Mouse (Mus musculus): ENCODE data around the gene Olfr69. TPM values are rescaled to one million over a fixed set of nuclear protein-coding genes. Genes with fewer than 3 reads are reported as not detected.
"Not testable (repeated sequence)": the region's sequence is repeated elsewhere in the genome, so short reads cannot be mapped to it uniquely, and the experiment has no call there.

Olfr69 gene
- polyA plus RNA-seq, 1 experiment from 2014 or later: not detected

DNA sequence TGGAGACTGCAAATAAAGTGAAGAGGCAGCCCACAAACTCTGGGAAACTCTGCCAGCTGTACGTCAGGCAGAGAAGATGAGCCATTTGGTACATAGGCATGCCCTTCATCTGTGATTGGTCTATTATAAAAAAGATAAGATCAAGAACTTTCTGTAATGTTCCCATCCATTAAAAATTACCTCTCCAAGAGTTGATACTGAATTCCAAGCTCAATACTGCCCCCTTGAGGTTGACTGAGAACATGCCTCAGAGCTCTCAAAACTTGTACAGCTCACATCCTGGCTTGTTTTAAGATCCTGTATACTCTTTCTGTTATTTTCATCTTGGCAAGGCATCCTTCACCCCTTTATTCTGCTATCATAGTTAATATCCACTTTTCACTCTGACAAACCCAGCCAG is 35.5 kb upstream of the Olfr69 start:
- ChIA-PET CTCF (no interaction called here), POLR2A (no interaction called here)
- TF ChIP-seq CTCF (IDR thresholded peaks at IDR 0.05): peak; percentile 39
- in situ Hi-C loops (cut with MboI; ENCODE audit: low pct_unique_long_range_greater_than_20kb): no loop called here
- no peaks in the 10 kb centered on the region for H3K27me3 ChIP-seq
- no peak for ATAC-seq
- no peak for DNase-seq (ENCODE audit: low read depth, low spot score)

DNA sequence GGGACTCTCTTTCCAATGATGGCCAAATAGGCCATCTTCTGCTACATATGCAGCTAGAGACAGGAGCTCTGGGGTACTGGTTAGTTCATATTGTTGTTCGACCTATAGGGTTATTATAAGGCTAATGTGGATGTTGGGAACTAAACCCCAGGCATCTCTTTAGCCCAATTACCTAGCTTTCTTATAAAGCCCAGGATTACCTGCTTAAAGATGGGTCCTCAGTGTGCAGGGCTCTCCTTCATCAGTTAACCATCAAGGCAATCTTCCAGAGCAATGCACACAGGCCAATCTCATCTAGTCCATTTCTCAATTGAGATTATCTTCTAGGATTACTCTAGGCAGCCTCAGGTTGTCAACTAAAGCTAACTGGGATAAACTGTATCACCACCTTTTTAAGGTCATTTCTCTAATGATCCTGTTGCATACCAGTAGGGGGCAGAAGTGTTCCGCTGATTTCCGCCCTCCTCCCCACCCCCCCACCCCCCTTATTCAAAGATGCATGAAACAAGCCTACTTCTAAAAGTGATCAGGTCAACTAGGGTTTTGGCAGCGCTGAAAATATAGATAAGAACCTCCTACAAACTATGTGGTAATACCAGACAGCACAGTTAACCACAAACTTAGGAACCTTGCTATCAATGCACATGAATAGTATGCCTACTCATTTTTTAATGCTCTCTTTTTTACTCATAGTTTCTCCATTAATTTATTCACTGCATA is 21.4 kb upstream of the Olfr69 start:
- ChIA-PET POLR2A (no interaction called here), CTCF (no interaction called here)
- TF ChIP-seq CTCF (IDR thresholded peaks at IDR 0.05): no peak
- H3K27me3 ChIP-seq: no peaks in the 10 kb centered on the region
- ATAC-seq (no peak), DNase-seq (ENCODE audit: low read depth, low spot score) (no peak)
- in situ Hi-C loops (cut with MboI; ENCODE audit: low pct_unique_long_range_greater_than_20kb): no loop called here

DNA sequence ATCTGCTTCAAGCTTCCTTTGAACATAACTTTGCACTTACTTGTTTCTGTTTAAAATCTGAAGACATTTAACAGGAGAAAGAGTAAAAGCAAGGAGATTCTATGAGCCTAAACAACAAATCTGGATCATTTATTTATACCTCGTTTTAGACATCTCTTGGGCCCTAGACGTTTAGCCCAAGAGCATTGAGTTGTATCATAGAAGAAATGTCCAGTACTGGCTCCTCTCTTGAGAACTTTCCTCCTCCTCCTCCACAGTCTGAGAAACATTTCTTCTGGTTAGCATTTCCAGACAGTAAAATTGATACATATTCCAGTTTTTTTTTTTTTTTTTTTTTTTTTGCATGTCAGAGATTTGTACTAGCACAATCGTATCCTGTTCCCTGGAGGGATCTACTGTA is 20.3 kb upstream of the Olfr69 start, which contains the start of gene Olfr67:
Olfr67 (minus strand) TSS at position 101 of the 400 bp plus-strand sequence.
- in situ Hi-C loops (cut with MboI; ENCODE audit: low pct_unique_long_range_greater_than_20kb): no loop called here
- no peak for DNase-seq (ENCODE audit: low read depth, low spot score)
- ATAC-seq: no peak
- ChIA-PET CTCF (no interaction called here), POLR2A (no interaction called here)
- no peaks in the 10 kb centered on the region for H3K27me3 ChIP-seq
- no peak for TF ChIP-seq CTCF (IDR thresholded peaks at IDR 0.05)

DNA sequence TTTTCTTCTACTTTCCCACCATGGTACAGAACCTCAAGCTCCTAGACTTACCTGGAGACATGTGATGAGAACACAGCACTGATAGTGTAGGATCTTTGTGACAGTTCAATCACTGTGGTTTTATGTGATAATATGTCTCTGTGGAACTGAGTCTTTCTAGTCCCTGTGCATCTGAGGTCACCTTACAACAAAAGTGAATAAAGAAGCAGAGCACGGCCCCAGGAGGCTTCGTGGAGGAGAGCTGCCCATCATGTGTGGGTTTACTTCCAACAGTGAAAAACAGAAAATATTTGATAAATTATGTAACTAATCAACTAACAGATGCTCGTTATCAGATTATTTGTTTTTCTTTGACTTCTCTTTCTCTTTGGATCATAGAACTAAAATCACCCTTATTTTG is 8.2 kb upstream of the Olfr69 start, which contains the start of gene Olfr68:
Olfr68 (minus strand) TSS at position 101 of the 400 bp plus-strand sequence.
- no peak for ATAC-seq
- in situ Hi-C loops (cut with MboI; ENCODE audit: low pct_unique_long_range_greater_than_20kb): no loop called here

DNA sequence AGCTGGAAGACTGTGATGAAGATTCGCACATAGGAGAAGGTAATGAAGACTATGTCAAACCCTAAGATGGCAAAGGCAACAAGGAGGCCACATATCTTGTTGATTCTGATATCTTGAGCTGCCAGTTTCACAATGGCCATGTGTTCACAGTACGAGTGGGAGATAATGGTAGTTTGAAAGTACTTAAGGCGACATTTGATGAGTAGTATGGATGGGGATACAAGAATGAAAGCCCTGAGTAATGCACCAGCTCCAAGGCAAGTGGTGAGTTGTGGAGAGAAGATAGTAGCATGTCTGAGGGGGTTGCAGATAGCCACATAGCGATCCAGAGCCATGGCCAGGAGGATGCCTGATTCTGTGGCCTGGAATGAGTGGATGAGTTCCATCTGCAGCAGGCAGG is 6.3 kb upstream of the Olfr69 start:
- DNase-seq (ENCODE audit: low read depth, low spot score); in situ Hi-C loops (cut with MboI; ENCODE audit: low pct_unique_long_range_greater_than_20kb); POLR2A ChIA-PET; ATAC-seq; H3K27me3 ChIP-seq; CTCF ChIA-PET: not testable (repeated sequence)

More for the DNA sequence above, 8.2 kb upstream of the Olfr69 start, which contains the start of gene Olfr68:
- no peak for TF ChIP-seq CTCF (IDR thresholded peaks at IDR 0.05)
- ChIA-PET POLR2A (no interaction called here), CTCF (no interaction called here)
- DNase-seq (ENCODE audit: low read depth, low spot score): no peak
- no peaks in the 10 kb centered on the region for H3K27me3 ChIP-seq

DNA sequence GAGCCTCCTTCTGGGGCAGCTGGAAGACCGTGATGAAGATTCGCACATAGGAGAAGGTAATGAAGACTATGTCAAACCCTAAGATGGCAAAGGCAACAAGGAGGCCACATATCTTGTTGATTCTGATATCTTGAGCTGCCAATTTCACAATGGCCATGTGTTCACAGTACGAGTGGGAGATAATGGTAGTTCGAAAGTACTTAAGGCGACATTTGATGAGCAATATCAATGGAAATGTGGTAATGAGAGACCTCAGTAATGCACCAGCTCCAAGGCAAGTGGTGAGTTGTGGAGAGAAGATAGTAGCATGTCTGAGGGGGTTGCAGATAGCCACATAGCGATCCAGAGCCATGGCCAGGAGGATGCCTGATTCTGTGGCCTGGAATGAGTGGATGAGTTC is 3.7 kb downstream of the Olfr69 start:
- H3K27me3 ChIP-seq; in situ Hi-C loops (cut with MboI; ENCODE audit: low pct_unique_long_range_greater_than_20kb); DNase-seq (ENCODE audit: low read depth, low spot score); POLR2A ChIA-PET; CTCF ChIA-PET; ATAC-seq: not testable (repeated sequence)

DNA sequence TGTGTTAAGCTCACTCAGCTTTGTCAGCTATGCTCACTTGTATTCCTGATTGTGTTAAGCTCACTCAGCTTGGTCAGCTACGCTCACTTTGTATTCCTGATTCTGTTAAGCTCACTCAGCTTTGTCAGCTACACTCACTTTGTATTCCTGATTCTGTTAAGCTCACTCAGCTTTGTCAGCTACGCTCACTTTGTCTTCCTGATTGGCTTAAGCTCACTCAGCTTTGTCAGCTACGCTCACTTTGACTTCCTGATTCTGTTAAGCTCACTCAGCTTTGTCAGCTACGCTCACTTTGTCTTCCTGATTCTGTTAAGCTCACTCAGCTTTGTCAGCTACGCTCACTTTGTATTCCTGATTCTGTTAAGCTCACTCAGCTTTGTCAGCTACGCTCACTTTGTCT is 9.2 kb downstream of the Olfr69 start:
- CTCF ChIA-PET; H3K27me3 ChIP-seq; POLR2A ChIA-PET; in situ Hi-C loops (cut with MboI; ENCODE audit: low pct_unique_long_range_greater_than_20kb); ATAC-seq; DNase-seq (ENCODE audit: low read depth, low spot score): not testable (repeated sequence)

- TF ChIP-seq CTCF (IDR thresholded peaks at IDR 0.05): no peak
- POLR2A ChIA-PET: no interaction called here
- CTCF ChIA-PET: no interaction called here
- no peak for DNase-seq (ENCODE audit: low read depth, low spot score)
- ATAC-seq: no peak
- in situ Hi-C loops (cut with MboI; ENCODE audit: low pct_unique_long_range_greater_than_20kb): no loop called here
- H3K27me3 ChIP-seq: no peaks in the 10 kb centered on the region
Measured at GRCm38 (mm10) chr7:103757233-103757632, 14.2 kb downstream of the Olfr69 start, which contains the start of gene Olfr630. TSS of gene Olfr630 (minus strand) at chr7:103757333.

GRCm38 (mm10) chr7:103744843-103745242 is 26.6 kb downstream of the Olfr69 start, which contains the start of gene Olfr629:
TSS of gene Olfr629 (minus strand) at chr7:103744943.
- no peak for ATAC-seq
- CTCF ChIA-PET: no interaction called here
- in situ Hi-C loops (cut with MboI; ENCODE audit: low pct_unique_long_range_greater_than_20kb): no loop called here

DNA sequence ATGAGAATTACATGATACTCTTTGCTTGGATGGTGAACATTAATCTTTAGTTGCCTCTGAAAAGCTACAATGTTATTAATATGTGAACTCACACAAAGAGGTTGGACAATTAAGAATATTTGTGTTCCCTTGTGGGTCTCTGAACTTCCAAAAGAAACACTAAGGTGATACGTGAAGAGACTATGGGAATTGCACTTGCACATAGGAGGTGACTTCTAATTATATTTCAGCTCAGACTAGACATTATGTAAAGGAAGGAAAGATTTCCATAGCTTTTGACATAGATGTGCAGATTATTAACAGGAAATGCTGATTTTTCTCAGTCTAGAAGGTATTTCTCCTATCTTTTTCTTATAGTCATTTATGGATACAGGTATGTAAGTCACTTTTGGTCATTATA is 41.3 kb downstream of the Olfr69 start, which contains the start of gene Olfr628:
Olfr628 (plus strand) TSS at position 301 of the 400 bp plus-strand sequence.
- TF ChIP-seq CTCF (IDR thresholded peaks at IDR 0.05): no peak
- no peaks in the 10 kb centered on the region for H3K27me3 ChIP-seq
- ATAC-seq (no peak), DNase-seq (ENCODE audit: low read depth, low spot score) (no peak)
- ChIA-PET POLR2A (no interaction called here), CTCF (no interaction called here)
- in situ Hi-C loops (cut with MboI; ENCODE audit: low pct_unique_long_range_greater_than_20kb): no loop called here

More at GRCm38 (mm10) chr7:103744843-103745242, 26.6 kb downstream of the Olfr69 start, which contains the start of gene Olfr629:
- POLR2A ChIA-PET: no interaction called here
- TF ChIP-seq CTCF (IDR thresholded peaks at IDR 0.05): no peak
- DNase-seq (ENCODE audit: low read depth, low spot score): no peak
- H3K27me3 ChIP-seq: no peaks in the 10 kb centered on the region

DNA sequence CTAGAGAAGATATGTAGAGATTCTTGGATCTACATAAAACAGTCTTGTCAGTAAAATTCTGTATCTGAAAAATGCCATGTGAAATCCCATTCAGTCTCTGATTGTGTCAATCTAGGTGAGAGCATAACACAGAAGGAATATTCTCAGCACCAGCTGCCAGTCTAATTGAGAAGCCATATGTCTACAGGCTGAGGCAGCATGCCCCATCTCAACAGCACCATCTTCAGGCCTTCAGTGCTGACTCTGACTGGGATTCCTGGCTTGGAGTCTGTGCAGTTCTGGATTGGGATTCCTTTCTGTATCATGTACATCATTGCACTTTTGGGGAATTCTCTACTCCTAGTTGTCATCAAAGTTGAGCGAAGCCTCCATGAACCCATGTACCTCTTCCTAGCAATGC is 55.0 kb downstream of the Olfr69 start:
- CTCF ChIA-PET; in situ Hi-C loops (cut with MboI; ENCODE audit: low pct_unique_long_range_greater_than_20kb); ATAC-seq; DNase-seq (ENCODE audit: low read depth, low spot score); H3K27me3 ChIP-seq; POLR2A ChIA-PET: not testable (repeated sequence)

Other genes with a start within 250 kb of the Olfr69 start
- not detected for gene Olfr612, start 228.9 kb downstream of the Olfr69 start, polyA plus RNA-seq (2021)
- 0.42 TPM for gene Olfr613, start 223.5 kb downstream of the Olfr69 start, polyA plus RNA-seq (2021)
- gene Olfr615, start 215.5 kb downstream of the Olfr69 start, polyA plus RNA-seq (2021): not detected
- not detected for gene Olfr616, start 202.5 kb downstream of the Olfr69 start, polyA plus RNA-seq (2021)
- not detected for gene Olfr617, start 198.5 kb downstream of the Olfr69 start, polyA plus RNA-seq (2021)
- not detected for gene Olfr618, start 181.5 kb downstream of the Olfr69 start, polyA plus RNA-seq (2021)
- gene Olfr619, start 171.0 kb downstream of the Olfr69 start, polyA plus RNA-seq (2021): not detected
- not detected for gene Olfr620, start 159.1 kb downstream of the Olfr69 start, polyA plus RNA-seq (2021)
- gene Olfr622, start 128.9 kb downstream of the Olfr69 start, polyA plus RNA-seq (2021): not detected
- gene Olfr623, start 107.9 kb downstream of the Olfr69 start, polyA plus RNA-seq (2021): not detected
- 0.15 TPM for gene Olfr624, start 100.4 kb downstream of the Olfr69 start, polyA plus RNA-seq (2021)
- not detected for gene Olfr625-ps1, start 88.9 kb downstream of the Olfr69 start, polyA plus RNA-seq (2021)
- not detected for gene Olfr243, start 56.9 kb downstream of the Olfr69 start, polyA plus RNA-seq (2021)
- not detected for gene Olfr628, start 41.2 kb downstream of the Olfr69 start, polyA plus RNA-seq (2021)
- not detected for gene Olfr629, start 26.7 kb downstream of the Olfr69 start, polyA plus RNA-seq (2021)
- not detected for gene Olfr630, start 14.3 kb downstream of the Olfr69 start, polyA plus RNA-seq (2021)
- not detected for gene Olfr68, start 8.1 kb upstream of the Olfr69 start, polyA plus RNA-seq (2021)
- gene Olfr67, start 20.2 kb upstream of the Olfr69 start, polyA plus RNA-seq (2021): not detected
- gene Hbb-bt, start 42.4 kb upstream of the Olfr69 start, polyA plus RNA-seq (2021): not detected
- gene Hbb-bs, start 56.5 kb upstream of the Olfr69 start, polyA plus RNA-seq (2021): not detected
- gene Hbb-bh2, start 68.9 kb upstream of the Olfr69 start, polyA plus RNA-seq (2021): not detected
- not detected for gene Hbb-bh1, start 71.6 kb upstream of the Olfr69 start, polyA plus RNA-seq (2021)
- gene Hbb-y, start 81.6 kb upstream of the Olfr69 start, polyA plus RNA-seq (2021): not detected
- gene Olfr66, start 114.7 kb upstream of the Olfr69 start, polyA plus RNA-seq (2021): not detected
- gene Olfr64, start 122.9 kb upstream of the Olfr69 start, polyA plus RNA-seq (2021): not detected
- gene Olfr65, start 131.9 kb upstream of the Olfr69 start, polyA plus RNA-seq (2021): not detected
- not detected for gene Olfr631, start 157.2 kb upstream of the Olfr69 start, polyA plus RNA-seq (2021)
- not detected for gene Olfr632, start 162.8 kb upstream of the Olfr69 start, polyA plus RNA-seq (2021)
- gene Olfr633, start 172.8 kb upstream of the Olfr69 start, polyA plus RNA-seq (2021): not detected
- not detected for gene Olfr635, start 199.6 kb upstream of the Olfr69 start, polyA plus RNA-seq (2021)
- not detected for gene Olfr638, start 227.2 kb upstream of the Olfr69 start, polyA plus RNA-seq (2021)
- gene Olfr639, start 245.7 kb upstream of the Olfr69 start, polyA plus RNA-seq (2021): 0.03 TPM

Measured in Patski (cell line).